ENCODE assay signal across 13 mouse cellular contexts in genomic region chr5:142875513-142875905, GRCm38 (mm10).
"Had no signal": no experiment of that assay in that cellular context is flagged by ENCODE, and none has a peak within 500 bp of the region (broad histone marks: within the 10 kb centered on the region; RNA-seq: fewer than 3 reads in every experiment).

No protein-coding gene starts in this region.

- H3K4me3 ChIP-seq: limb, embryonic 10.5 days; liver, embryonic 15.5 days; midbrain, embryonic 15.5 days; neural tube, embryonic 13.5 days; stomach, embryonic 15.5 days had no signal

- ATAC-seq: lung, postnatal 0 days; midbrain, embryonic 15.5 days had no signal

- H3K4me2 ChIP-seq: liver, embryonic 11.5 days; liver, embryonic 15.5 days; midbrain, embryonic 11.5 days; midbrain, embryonic 15.5 days; neural tube, embryonic 13.5 days; stomach, embryonic 15.5 days had no signal

- DNase-seq: lung, adult 2 months; lung, postnatal 4 days; retina, postnatal 1 day; thymus, adult 2 months; thymus, postnatal 25 days had no signal

- H3K27ac ChIP-seq: limb, embryonic 10.5 days; liver, embryonic 15.5 days; midbrain, embryonic 15.5 days; stomach, embryonic 15.5 days had no signal

- H3K9me3 ChIP-seq: limb, embryonic 10.5 days; liver, embryonic 15.5 days; midbrain, embryonic 15.5 days; neural tube, embryonic 13.5 days; stomach, embryonic 15.5 days had no signal

- H3K27me3 ChIP-seq: liver, embryonic 15.5 days; midbrain, embryonic 15.5 days; neural tube, embryonic 13.5 days; stomach, embryonic 15.5 days had no signal

- H3K9ac ChIP-seq: liver, embryonic 15.5 days; midbrain, embryonic 15.5 days; neural tube, embryonic 13.5 days; stomach, embryonic 15.5 days had no signal
